In the genomic region with DNA sequence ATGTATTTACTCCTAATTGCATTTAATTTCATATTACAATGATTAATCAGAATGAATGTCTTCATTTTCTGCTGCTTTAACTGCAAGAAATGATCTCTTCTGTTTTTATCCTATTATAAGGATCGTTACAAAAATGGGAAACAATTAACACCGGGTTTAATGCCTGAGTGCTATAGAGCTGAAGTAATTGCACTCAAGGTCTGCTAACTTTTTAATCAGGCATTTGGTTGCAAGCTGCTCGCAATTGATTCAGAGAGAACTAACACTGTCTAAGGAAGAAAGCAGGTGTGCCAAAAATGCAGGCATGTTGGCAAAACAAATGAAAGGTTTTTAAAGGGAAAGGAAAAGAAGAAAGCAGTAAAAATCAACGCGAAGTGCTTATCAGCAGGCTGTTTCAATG, we compare ENCODE assay signal across 18 mouse cellular contexts.
"Had no signal": no experiment of that assay in that cellular context is flagged by ENCODE, and none has a peak within 500 bp of the region (broad histone marks: within the 10 kb centered on the region; RNA-seq: fewer than 3 reads in every experiment).

No protein-coding gene starts in this region.

- H3K27ac ChIP-seq: limb, embryonic 10.5 days; limb, embryonic 13.5 days; liver, embryonic 12.5 days; liver, embryonic 15.5 days; lung, embryonic 15.5 days; midbrain, embryonic 15.5 days had no signal

- H3K36me3 ChIP-seq: limb, embryonic 10.5 days; limb, embryonic 13.5 days; liver, embryonic 12.5 days; liver, embryonic 15.5 days; lung, embryonic 15.5 days; midbrain, embryonic 15.5 days had no signal

- H3K4me1 ChIP-seq: limb, embryonic 10.5 days; limb, embryonic 13.5 days; liver, embryonic 12.5 days; liver, embryonic 15.5 days; lung, embryonic 15.5 days; midbrain, embryonic 15.5 days had no signal

- H3K27me3 ChIP-seq: limb, embryonic 13.5 days; liver, embryonic 12.5 days; liver, embryonic 15.5 days; lung, embryonic 15.5 days; midbrain, embryonic 15.5 days had no signal

- H3K9ac ChIP-seq: limb, embryonic 13.5 days; liver, embryonic 12.5 days; liver, embryonic 15.5 days; lung, embryonic 15.5 days; midbrain, embryonic 15.5 days had no signal

- DNase-seq: kidney, adult 18-20 months; kidney, adult 9 months; kidney, postnatal 14 days; kidney, postnatal 4 days; liver; lung, adult 18-20 months; lung, postnatal 10 days; lung, postnatal 4 days; thymus, adult 18-20 months; thymus, postnatal 36 days had no signal

- H3K4me3 ChIP-seq: limb, embryonic 10.5 days; limb, embryonic 13.5 days; liver, embryonic 12.5 days; liver, embryonic 15.5 days; lung, embryonic 15.5 days; midbrain, embryonic 15.5 days; myocyte had no signal

- ATAC-seq: liver, embryonic 12.5 days; midbrain, embryonic 15.5 days had no signal

- H3K9me3 ChIP-seq: limb, embryonic 10.5 days; limb, embryonic 13.5 days; liver, embryonic 12.5 days; liver, embryonic 15.5 days; lung, embryonic 15.5 days; midbrain, embryonic 15.5 days had no signal

- H3K4me2 ChIP-seq: limb, embryonic 13.5 days; liver, embryonic 12.5 days; liver, embryonic 15.5 days; lung, embryonic 15.5 days; midbrain, embryonic 11.5 days; midbrain, embryonic 15.5 days had no signal
